In the genomic region with DNA sequence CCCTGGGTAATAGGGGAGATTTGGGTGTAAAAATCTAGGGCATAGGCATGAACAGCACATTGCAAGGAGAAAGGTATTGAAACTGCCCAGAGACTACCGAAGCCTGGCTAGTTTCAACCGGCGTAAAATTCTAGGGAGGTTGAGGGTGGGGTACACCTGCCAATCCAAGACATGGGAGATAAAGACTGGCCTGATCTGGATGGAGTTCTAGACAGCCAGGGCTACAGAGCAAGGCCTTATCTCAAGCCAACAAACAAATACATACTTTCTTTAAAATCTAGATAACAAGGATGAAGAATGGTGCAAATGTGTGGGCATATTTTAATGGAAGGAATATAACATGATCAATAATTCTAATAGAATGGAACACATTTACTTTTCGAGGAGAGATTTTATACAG, we compare ENCODE assay signal across 10 mouse cellular contexts. TPM values are rescaled to one million over a fixed set of nuclear protein-coding genes. Genes with fewer than 3 reads are reported as not detected.
A peak's percentile ranks its signal among the peaks of the same experiment; 100 is the strongest.
DNase-seq lines count a peak whose midpoint lies in the region; ATAC-seq and TF ChIP-seq lines count a peak whose summit lies in the region.
"Had no signal": no experiment of that assay in that cellular context is flagged by ENCODE, and none has a peak within 500 bp of the region (broad histone marks: within the 10 kb centered on the region; RNA-seq: fewer than 3 reads in every experiment).

No protein-coding gene starts in this region.

- H3K4me2 ChIP-seq in forebrain, embryonic 13.5 days: peak overlapping the region; percentile 65
- H3K4me2 ChIP-seq in liver, embryonic 11.5 days: peak overlapping the region; percentile 69
- H3K4me2 ChIP-seq in stomach, embryonic 14.5 days (replicated peaks; ENCODE audit: low read depth, low read length): peak overlapping the region; percentile 85

- H3K36me3 ChIP-seq in forebrain, embryonic 13.5 days (ENCODE audit: poor library complexity, severe bottlenecking): peaks cover 42% of the 10 kb centered on the region
- H3K36me3 ChIP-seq in liver, embryonic 11.5 days (ENCODE audit: control insufficient read depth, insufficient read depth, low read length): peaks cover 6% of the 10 kb centered on the region
- peaks cover 11% of the 10 kb centered on the region; the same call in 1 of the 2 replicates for H3K36me3 ChIP-seq in stomach, embryonic 14.5 days (ENCODE audit: control insufficient read depth, insufficient read depth, low read length)

- H3K4me3 ChIP-seq in layer of hippocampus, adult 2 months: peak overlapping the region; percentile 67; the same call in 1 of the 2 replicates
- peak overlapping the region; percentile 73 for H3K4me3 ChIP-seq in forebrain, embryonic 13.5 days
- H3K4me3 ChIP-seq in liver, embryonic 11.5 days (ENCODE audit: low read depth, low read length): peak overlapping the region; percentile 73
- peak overlapping the region; percentile 61 for H3K4me3 ChIP-seq in stomach, embryonic 14.5 days (ENCODE audit: low read depth, low read length)

- no peak overlapping the region for H3K27ac ChIP-seq in layer of hippocampus, adult 2 months
- no peak overlapping the region for H3K27ac ChIP-seq in forebrain, embryonic 13.5 days
- peak overlapping the region; percentile 82 for H3K27ac ChIP-seq in liver, embryonic 11.5 days (ENCODE audit: low read depth, low read length)
- H3K27ac ChIP-seq in stomach, embryonic 14.5 days (ENCODE audit: low read length): no peak overlapping the region

- WGBS in forebrain, embryonic 13.5 days: 45% methylated on average over 4 of the region's 4 CpGs
- 25% methylated on average over 4 of the region's 4 CpGs for WGBS in liver, embryonic 11.5 days
- WGBS in stomach, embryonic 14.5 days: 42% methylated on average over 4 of the region's 4 CpGs

- no peak for DNase-seq in layer of hippocampus, adult 2 months (ENCODE audit: low spot score in 2 of 2)
- no peak for DNase-seq in layer of hippocampus, adult 9-10 months (ENCODE audit: low spot score)
- DNase-seq in liver, embryonic 11.5 days (ENCODE audit: low spot score): no peak
- DNase-seq in left cerebral cortex, adult 9 months (ENCODE audit: low spot score in 2 of 2): no peak
- no peak for DNase-seq in layer of hippocampus, adult 8-10 months (ENCODE audit: low spot score in 2 of 2)
- no peak for DNase-seq in kidney, postnatal 25 days

- H3K9me3 ChIP-seq in forebrain, embryonic 13.5 days (replicated peaks): no peaks in the 10 kb centered on the region; the same call in 1 of the 2 replicates
- H3K9me3 ChIP-seq in liver, embryonic 11.5 days (ENCODE audit: control insufficient read depth, low read length): 0 out of 2 replicates have a peak, but pooled peaks cover 2% of the 10 kb centered on the region
- no peaks in the 10 kb centered on the region for H3K9me3 ChIP-seq in stomach, embryonic 14.5 days (ENCODE audit: control insufficient read depth, low read depth, low read length)

- H3K27me3 ChIP-seq in forebrain, embryonic 13.5 days: peaks cover 34% of the 10 kb centered on the region
- no peaks in the 10 kb centered on the region for H3K27me3 ChIP-seq in liver, embryonic 11.5 days (replicated peaks; ENCODE audit: control insufficient read depth, insufficient read depth, low read length)
- H3K27me3 ChIP-seq in stomach, embryonic 14.5 days (ENCODE audit: control insufficient read depth, insufficient read depth, low read length): no peaks in the 10 kb centered on the region

- no peak for ATAC-seq in forebrain, embryonic 13.5 days
- ATAC-seq in liver, embryonic 11.5 days (replicated peaks; ENCODE audit: low FRiP score): peak; percentile 60
- ATAC-seq in stomach, embryonic 14.5 days (ENCODE audit: insufficient number of reproducible peaks, insufficient read depth, low FRiP score, low read depth): no peak

- no peak for TF ChIP-seq CTCF in layer of hippocampus, adult 2 months (conservative IDR thresholded peaks at IDR 0.05)

- peaks cover 30% of the 10 kb centered on the region for H3K4me1 ChIP-seq in forebrain, embryonic 13.5 days
- peaks cover 23% of the 10 kb centered on the region for H3K4me1 ChIP-seq in liver, embryonic 11.5 days (replicated peaks; ENCODE audit: control insufficient read depth, insufficient read depth, low read length)
- H3K4me1 ChIP-seq in stomach, embryonic 14.5 days (ENCODE audit: control insufficient read depth, insufficient read depth, low read length): peaks cover 23% of the 10 kb centered on the region

- peak overlapping the region; percentile 86 for H3K9ac ChIP-seq in forebrain, embryonic 13.5 days
- H3K9ac ChIP-seq in liver, embryonic 11.5 days (ENCODE audit: low read depth, low read length): peak overlapping the region; percentile 36
- no peak overlapping the region for H3K9ac ChIP-seq in stomach, embryonic 14.5 days (replicated peaks; ENCODE audit: low read depth, low read length)

RNA-seq across cellular contexts. Expression of gene Shkbp1, which starts 1.0 kb away (rescaled TPM):
- 10 to 100 TPM; 29.4 to 42.9 TPM for total RNA-seq in layer of hippocampus, adult 2 months (2021)
- polyA plus RNA-seq in forebrain, embryonic 13.5 days (2015; fragmentation: Nextera tagmentation; extraction: Ambion mirVana): 85.4 and 89.3 TPM in 2 replicates
- polyA plus RNA-seq in liver, embryonic 11.5 days (2014; fragmentation: Nextera tagmentation; extraction: Ambion mirVana): 46.8 and 49.6 TPM in 2 replicates
- polyA plus RNA-seq in stomach, embryonic 14.5 days (2014; fragmentation: Nextera tagmentation; extraction: Ambion mirVana): 41.5 and 41.6 TPM in 2 replicates
- 10 to 100 TPM; 29.6 to 49.1 (median 34.1) TPM for total RNA-seq in layer of hippocampus, adult 8-10 months (2022)

RNA-seq across cellular contexts. Expression of gene Gm20479, which starts 2.4 kb away (rescaled TPM):
- not detected for total RNA-seq in layer of hippocampus, adult 2 months (2021)
- polyA plus RNA-seq in forebrain, embryonic 13.5 days (2015; fragmentation: Nextera tagmentation; extraction: Ambion mirVana): 0.62 TPM in 1 of 2 replicates, not detected in the other
- polyA plus RNA-seq in liver, embryonic 11.5 days (2014; fragmentation: Nextera tagmentation; extraction: Ambion mirVana): 0.43 and 1.2 TPM in 2 replicates
- polyA plus RNA-seq in stomach, embryonic 14.5 days (2014; fragmentation: Nextera tagmentation; extraction: Ambion mirVana): 0.53 and 1.9 TPM in 2 replicates
- total RNA-seq in layer of hippocampus, adult 8-10 months (2022): not detected
- total RNA-seq: left cerebral cortex, postnatal 14 days had no signal
- polyA plus RNA-seq: small intestine, adult 2 months had no signal

RNA-seq across cellular contexts. Expression of gene Ltbp4, which starts 17.3 kb away (rescaled TPM):
- total RNA-seq in layer of hippocampus, adult 2 months (2021): 10 to 100 TPM; 54.5 to 54.8 TPM
- polyA plus RNA-seq in forebrain, embryonic 13.5 days (2015; fragmentation: Nextera tagmentation; extraction: Ambion mirVana): 10.5 and 13.4 TPM in 2 replicates
- polyA plus RNA-seq in liver, embryonic 11.5 days (2014; fragmentation: Nextera tagmentation; extraction: Ambion mirVana): 7.1 and 10.2 TPM in 2 replicates
- 178 and 189 TPM in 2 replicates for polyA plus RNA-seq in stomach, embryonic 14.5 days (2014; fragmentation: Nextera tagmentation; extraction: Ambion mirVana)
- 10 to 100 TPM; 48.5 to 59.4 (median 57.9) TPM for total RNA-seq in layer of hippocampus, adult 8-10 months (2022)

Comparison
In these comparisons a context has a peak if more than half of its experiments do, and no peak if none do; other contexts are left out.
1. RNA of gene Ltbp4, which starts 17.3 kb away (polyA plus RNA-seq): 178 to 189 TPM in stomach, embryonic 14.5 days; 10.5 to 13.4 TPM in forebrain, embryonic 13.5 days and 7.1 to 10.2 TPM in liver, embryonic 11.5 days; every median in the first group is over 10 times any median in the second.
2. Peak in every context shown above with its lines, with median percentiles within 50 percentile points of each other: H3K4me3 ChIP-seq and H3K4me2 ChIP-seq.